Mouse (Mus musculus) ES-E14 (cell line): Measurements from ENCODE around the gene Olfr851.

Experiments
- CHD2 ChIP-seq: IDR thresholded peaks from 2 replicates; pipeline ENCODE4 v1.6.1; 2014; ENCODE audit warnings: mild to moderate bottlenecking, low read depth, low read length, inconsistent platforms
- HCFC1 ChIP-seq: IDR thresholded peaks from 2 replicates; pipeline ENCODE4 v1.6.1; 2012; ENCODE audit warnings: low read length, inconsistent platforms, borderline replicate concordance; ENCODE audit not compliant: insufficient read depth
- MAFK ChIP-seq: IDR thresholded peaks from 2 replicates; pipeline ENCODE4 v1.6.1; 2014; ENCODE audit warnings: mild to moderate bottlenecking, low read depth, low read length, inconsistent platforms; ENCODE audit not compliant: insufficient read depth
- ZC3H11A ChIP-seq: IDR thresholded peaks from 2 replicates; pipeline ENCODE4 v1.6.1; 2012; ENCODE audit warnings: low read depth, mild to moderate bottlenecking, inconsistent platforms, low read length, borderline replicate concordance
- ZNF384 ChIP-seq: IDR thresholded peaks from 2 replicates; pipeline ENCODE4 v1.6.1; 2012; ENCODE audit warnings: low read depth, low read length, inconsistent platforms

- TF ChIP-seq CHD2 = no peak
- no peak for TF ChIP-seq HCFC1
- TF ChIP-seq ZNF384 = no peak
- no peak for TF ChIP-seq MAFK
- TF ChIP-seq ZC3H11A = no peak
Measured at GRCm38 (mm10) chr9:19540976-19541375, 47.9 kb downstream of the Olfr851 start, which contains the start of gene Olfr853.
